Mouse (Mus musculus) lung, postnatal 0 days (tissue): ENCODE measurements around the gene Gm2016. TPM values are rescaled to one million over a fixed set of nuclear protein-coding genes. Genes with fewer than 3 reads are reported as not detected.

Experiments
- polyA plus RNA-seq: library from polyadenylated mRNA; unstranded; fragments of >200 nt; fragmentation: Nextera tagmentation; extraction: Ambion mirVana; gene quantifications from 2 replicates; pipeline ENCODE4 v1.2.1, GENCODE M21; 2015

Gene Gm2016
- polyA plus RNA-seq, 1 experiment from 2014 or later, result not detected

Other genes with a start within 250 kb of the Gm2016 start
- gene Gm16381, start 229.5 kb upstream of the Gm2016 start, polyA plus RNA-seq, result not detected in 2 replicates
- not detected in 2 replicates for gene Gm21319, start 98.3 kb upstream of the Gm2016 start, polyA plus RNA-seq
- not detected in 2 replicates for gene Gm21936, start 78.6 kb upstream of the Gm2016 start, polyA plus RNA-seq
- gene BB287469, start 57.5 kb upstream of the Gm2016 start, polyA plus RNA-seq, result not detected in 2 replicates
- gene Gm2001, start 31.7 kb upstream of the Gm2016 start, polyA plus RNA-seq, result not detected in 2 replicates
- not detected in 2 replicates for gene Gm2022, start 21.3 kb downstream of the Gm2016 start, polyA plus RNA-seq
- not detected in 2 replicates for gene Gm2035, start 45.8 kb downstream of the Gm2016 start, polyA plus RNA-seq
- gene Gm2042, start 80.0 kb downstream of the Gm2016 start, polyA plus RNA-seq, result not detected in 2 replicates
- gene Gm2075, start 137.8 kb downstream of the Gm2016 start, polyA plus RNA-seq, result not detected in 2 replicates
- not detected in 2 replicates for gene Gm6803, start 144.7 kb downstream of the Gm2016 start, polyA plus RNA-seq
- gene Gm2056, start 152.9 kb downstream of the Gm2016 start, polyA plus RNA-seq, result not detected in 2 replicates
- gene Gm16368, start 209.6 kb downstream of the Gm2016 start, polyA plus RNA-seq, result not detected in 2 replicates